Mouse (Mus musculus) cerebellum, postnatal 4 days (tissue): ENCODE results near the gene 6330403K07Rik.
A peak's percentile ranks its signal among the peaks of the same experiment; 100 is the strongest.

Experiments
- DNase-seq, 2 experiments: peaks; one replicate each; pipeline ENCODE4 v3.0.0; 2022; ENCODE audit warnings: low spot score in 2 of 2, mixed read lengths in 1 of 2

6330403K07Rik gene

GRCm38 (mm10) chr11:70982557-70983228 is 50.6 kb downstream of the 6330403K07Rik start, which contains the start of gene C1qbp:
TSS of gene C1qbp (minus strand) at chr11:70983026.
- DNase-seq: peak; percentile 97 to 99

GRCm38 (mm10) chr11:70982030-70982429 is 51.3 kb downstream of the 6330403K07Rik start:
- DNase-seq: no peak
